Mouse (Mus musculus) olfactory bulb, adult 2 months (tissue): ENCODE data around the gene Zfp106.

ENCODE experiments used
- CTCF ChIP-seq: fragments of 200-500 bp; IDR thresholded peaks from 2 replicates; pipeline ENCODE4 v1.5.1; 2012; ENCODE audit warnings: low read depth, mild to moderate bottlenecking, low read length, moderate library complexity; ENCODE audit not compliant: insufficient read depth
- POLR2A ChIP-seq: fragments of 200-500 bp; IDR thresholded peaks from 2 replicates; pipeline ENCODE4 v1.6.1; 2012; ENCODE audit warnings: mild to moderate bottlenecking, low read depth, low read length, moderate library complexity; ENCODE audit not compliant: insufficient read depth

- TF ChIP-seq CTCF (no peak), POLR2A (no peak)
Observed at GRCm38 (mm10) chr2:120484241-120484640, 79.4 kb downstream of the Zfp106 start.
